Mouse (Mus musculus) adrenal gland, postnatal 25 days (tissue): ENCODE results near the gene Trex1. TPM values are rescaled to one million over a fixed set of nuclear protein-coding genes. Genes with fewer than 3 reads are reported as not detected.

Source experiments
- DNase-seq: peaks from one replicate; pipeline ENCODE4 v3.0.0; 2021; ENCODE audit warnings: mixed read lengths
- total RNA-seq: library from RNA; stranded (reverse); gene quantifications from 2 replicates; pipeline ENCODE4 v1.2.3, GENCODE M21; 2021

Trex1 gene
- total RNA-seq, 1 experiment from 2014 or later, result 23.3 TPM

- DNase-seq, result no peak
Measured at GRCm38 (mm10) chr9:109051651-109052489, 7.7 kb downstream of the Trex1 start.

- no peak for DNase-seq
Measured at GRCm38 (mm10) chr9:109051011-109051501, 8.5 kb downstream of the Trex1 start.

- DNase-seq, result no peak
Measured at GRCm38 (mm10) chr9:109050674-109050997, 8.9 kb downstream of the Trex1 start.

GRCm38 (mm10) chr9:109049996-109050673 is 9.4 kb downstream of the Trex1 start:
- no peak for DNase-seq

- no peak for DNase-seq
Measured at GRCm38 (mm10) chr9:109049316-109049715, 10.2 kb downstream of the Trex1 start.

GRCm38 (mm10) chr9:109046306-109046705 is 13.2 kb downstream of the Trex1 start:
- peak; percentile 60 for DNase-seq

GRCm38 (mm10) chr9:109041351-109041750 is 18.2 kb downstream of the Trex1 start:
- no peak for DNase-seq

GRCm38 (mm10) chr9:109040906-109041305 is 18.6 kb downstream of the Trex1 start:
- no peak for DNase-seq

GRCm38 (mm10) chr9:109040216-109040615 is 19.3 kb downstream of the Trex1 start:
- DNase-seq, result no peak

GRCm38 (mm10) chr9:109039681-109040080 is 19.9 kb downstream of the Trex1 start:
- no peak for DNase-seq

- DNase-seq, result peak; percentile 51
Measured at GRCm38 (mm10) chr9:109038901-109039364, 20.6 kb downstream of the Trex1 start.

GRCm38 (mm10) chr9:109038086-109038895 is 21.2 kb downstream of the Trex1 start, which contains the start of gene Shisa5:
Gene Shisa5, plus strand, starts transcription at chr9:109038565.
- DNase-seq, result peak; percentile 88

- DNase-seq, result no peak
Measured at GRCm38 (mm10) chr9:109032435-109032834, 27.1 kb downstream of the Trex1 start.

- DNase-seq, result no peak
Measured at GRCm38 (mm10) chr9:109031686-109032085, 27.8 kb downstream of the Trex1 start.

- DNase-seq, result no peak
Measured at GRCm38 (mm10) chr9:109031001-109031400, 28.5 kb downstream of the Trex1 start.

- DNase-seq, result no peak
Measured at GRCm38 (mm10) chr9:109030312-109030711, 29.2 kb downstream of the Trex1 start.

GRCm38 (mm10) chr9:109028919-109029318 is 30.6 kb downstream of the Trex1 start:
- no peak for DNase-seq

- no peak for DNase-seq
Measured at GRCm38 (mm10) chr9:109028421-109028820, 31.1 kb downstream of the Trex1 start.

GRCm38 (mm10) chr9:109027521-109027920 is 32.0 kb downstream of the Trex1 start:
- no peak for DNase-seq

GRCm38 (mm10) chr9:109022866-109023685 is 36.5 kb downstream of the Trex1 start:
- DNase-seq, result no peak

GRCm38 (mm10) chr9:109021428-109021827 is 38.1 kb downstream of the Trex1 start:
- DNase-seq, result no peak
